Mouse (Mus musculus): Measurements from ENCODE around the gene Gm40193.
A peak's percentile ranks its signal among the peaks of the same experiment; 100 is the strongest.
"Not testable (repeated sequence)": the region's sequence is repeated elsewhere in the genome, so short reads cannot be mapped to it uniquely, and the experiment has no call there.

The Gm40193 gene

DNA sequence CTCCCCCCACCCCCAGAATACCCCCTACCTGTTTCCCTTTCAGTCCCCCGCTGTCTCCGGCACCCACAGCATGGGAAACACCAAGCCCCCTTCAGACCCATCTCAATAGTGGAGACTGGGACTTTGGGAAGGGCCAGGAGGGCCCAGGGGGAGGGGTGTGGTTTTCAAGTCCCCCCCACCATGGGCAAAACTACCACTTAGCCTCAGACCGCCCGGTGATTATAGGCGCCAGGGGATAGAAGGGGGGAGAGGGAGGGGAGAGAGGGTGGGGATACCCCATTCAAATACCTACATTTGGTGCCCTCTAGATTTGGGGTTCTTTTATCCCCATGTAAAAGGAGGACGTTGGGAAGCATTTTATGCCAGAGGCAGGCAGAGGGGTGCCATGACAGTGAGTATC, at the start of gene Gm40193:
Gene Gm40193 (minus strand): TSS at position 101 of the 400 bp plus-strand sequence.
- DNase-seq: no peak

DNA sequence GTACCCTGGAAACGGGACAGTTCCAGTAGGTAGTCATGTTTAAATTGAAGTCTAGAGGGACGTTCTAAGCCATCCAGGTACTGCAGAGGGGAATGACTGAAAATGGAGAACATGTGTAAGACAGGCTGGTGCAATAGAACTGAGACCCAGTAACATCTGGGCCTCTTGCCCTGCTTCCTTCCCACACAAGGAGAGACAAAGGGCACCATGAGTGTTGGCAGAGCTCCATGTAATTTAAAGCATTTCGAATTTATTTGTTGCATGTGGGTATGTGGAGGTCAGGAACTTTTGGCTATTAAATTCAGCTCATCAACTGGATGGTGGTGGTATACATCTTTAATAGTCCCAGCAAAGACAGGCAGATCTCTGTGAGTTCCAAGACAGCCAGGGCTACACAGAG, 49.5 kb upstream of the Gm40193 start:
- DNase-seq: no peak

- DNase-seq: no peak
Measured at GRCm38 (mm10) chr11:70580921-70581320, 48.2 kb upstream of the Gm40193 start.

GRCm38 (mm10) chr11:70580358-70580720, 47.6 kb upstream of the Gm40193 start:
- no peak for DNase-seq

DNA sequence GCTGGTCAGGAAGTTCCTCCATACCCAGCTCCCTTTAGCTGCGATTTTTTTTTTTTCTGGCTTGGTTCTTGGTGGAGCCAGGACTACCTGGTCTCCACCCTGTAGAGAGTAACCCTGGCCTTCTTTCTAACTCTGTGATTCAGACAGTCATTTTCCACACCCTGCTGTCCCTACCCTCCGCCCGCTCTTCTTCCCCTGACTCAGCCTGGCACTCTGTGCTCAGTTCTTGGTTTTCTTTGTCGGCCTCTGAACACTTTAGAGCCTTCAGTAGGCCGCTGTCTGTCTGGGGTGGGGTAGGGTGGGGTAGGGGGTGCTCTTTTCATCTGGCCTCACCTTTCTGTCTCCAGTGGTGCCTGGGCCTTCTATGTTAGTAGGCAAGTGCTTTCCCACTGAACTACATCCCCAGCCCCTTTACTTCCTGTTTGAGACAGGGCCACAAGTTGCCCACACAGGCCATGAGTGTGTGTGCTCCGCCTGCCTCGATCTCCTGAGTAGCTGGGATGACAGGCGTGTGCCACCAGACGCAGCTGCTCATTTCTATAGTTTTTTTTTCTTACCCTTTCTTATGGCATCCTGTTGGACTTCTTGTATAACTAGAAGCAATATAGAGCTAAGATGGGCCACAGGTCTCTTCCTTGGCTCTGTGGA, 47.1 kb upstream of the Gm40193 start:
- no peak for DNase-seq

- no peak for DNase-seq
Measured at GRCm38 (mm10) chr11:70578962-70579361, 46.2 kb upstream of the Gm40193 start.

DNA sequence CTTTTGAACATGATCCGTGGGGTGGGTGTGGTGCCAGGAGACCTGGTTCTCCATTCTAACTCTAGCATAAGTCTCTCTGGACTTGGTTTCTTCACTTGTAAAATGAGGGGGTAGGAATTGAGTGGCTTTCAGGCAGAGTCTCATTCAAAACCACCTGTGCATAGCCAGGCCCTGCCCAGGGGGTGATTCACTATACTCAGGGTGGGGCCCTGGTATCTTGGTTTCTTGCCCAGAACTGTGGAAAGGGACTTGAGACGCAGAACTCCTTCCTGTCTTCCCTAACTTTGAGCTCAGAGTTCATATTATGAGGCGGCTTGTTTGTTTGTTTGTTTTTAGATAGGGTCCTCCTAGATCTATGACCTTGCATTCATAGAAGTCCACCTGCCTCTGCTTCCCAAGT, 44.5 kb upstream of the Gm40193 start:
- no peak for DNase-seq

DNA sequence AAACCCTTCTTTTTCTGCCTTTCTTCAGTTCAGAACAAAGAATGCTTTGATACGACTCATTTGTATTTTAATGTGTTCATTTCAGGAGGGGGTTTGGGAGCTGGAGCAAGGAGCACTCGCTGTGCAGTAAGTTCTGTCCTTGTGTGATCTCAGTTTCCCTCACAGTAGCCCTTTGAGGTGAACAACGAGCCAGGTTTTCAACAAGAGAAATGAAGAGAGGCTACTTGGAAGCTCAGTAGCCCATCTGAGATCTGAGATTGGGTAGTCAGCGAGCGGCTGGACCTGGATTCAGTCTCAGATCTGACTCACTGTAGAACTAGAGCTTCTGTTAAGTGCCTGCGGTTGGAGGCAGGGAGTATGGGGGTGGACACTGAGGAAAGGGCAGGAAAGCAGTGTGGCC, 41.1 kb upstream of the Gm40193 start:
- DNase-seq: no peak

DNA sequence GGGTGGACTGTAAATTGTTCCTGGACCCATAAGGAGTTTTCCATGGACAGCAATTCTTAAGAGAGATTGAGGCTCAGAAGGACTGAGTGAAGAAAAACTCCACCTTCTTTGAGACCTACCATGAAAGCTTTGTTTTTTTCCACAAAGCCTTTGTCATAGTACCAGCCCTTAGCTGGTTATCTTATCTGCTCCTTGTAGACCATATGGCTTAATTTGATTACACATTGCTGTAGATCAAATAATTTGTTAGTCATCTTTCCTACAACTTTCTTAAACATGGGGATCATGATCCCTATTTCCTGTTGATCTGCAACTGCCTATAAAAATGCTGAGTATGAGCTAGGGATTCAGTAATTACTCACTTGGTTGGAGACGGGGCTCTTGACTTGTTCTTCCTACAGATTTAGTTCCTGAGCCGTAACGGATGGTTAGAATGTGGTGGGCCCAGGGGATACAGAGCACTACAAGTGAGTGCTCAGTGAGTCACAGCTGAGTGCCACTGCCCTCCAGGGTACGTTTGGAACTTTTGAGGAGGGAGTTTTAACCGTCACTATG, 39.7 kb upstream of the Gm40193 start:
- no peak for DNase-seq

DNA sequence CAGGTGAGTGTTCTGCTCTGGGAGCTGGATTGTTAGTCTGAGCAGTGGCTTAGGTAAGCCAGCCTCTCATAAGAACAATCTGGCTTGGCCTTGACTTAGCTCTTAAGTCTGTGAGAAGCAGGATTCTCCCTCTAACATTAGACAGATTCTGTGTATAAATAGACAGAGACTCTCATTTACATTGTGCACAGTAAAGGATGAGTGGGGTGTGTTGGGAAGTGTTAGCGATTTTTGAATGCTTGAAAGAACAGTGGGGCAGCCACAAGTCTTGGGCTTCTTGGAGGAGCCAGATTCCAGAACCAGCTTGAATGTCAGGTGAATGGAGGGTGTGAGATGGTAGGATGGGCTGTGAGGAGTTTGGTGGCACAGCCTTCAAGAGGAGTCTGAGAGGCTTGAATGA, 38.9 kb upstream of the Gm40193 start:
- no peak for DNase-seq

GRCm38 (mm10) chr11:70570614-70571013, 37.9 kb upstream of the Gm40193 start:
- DNase-seq: not testable (repeated sequence)

DNA sequence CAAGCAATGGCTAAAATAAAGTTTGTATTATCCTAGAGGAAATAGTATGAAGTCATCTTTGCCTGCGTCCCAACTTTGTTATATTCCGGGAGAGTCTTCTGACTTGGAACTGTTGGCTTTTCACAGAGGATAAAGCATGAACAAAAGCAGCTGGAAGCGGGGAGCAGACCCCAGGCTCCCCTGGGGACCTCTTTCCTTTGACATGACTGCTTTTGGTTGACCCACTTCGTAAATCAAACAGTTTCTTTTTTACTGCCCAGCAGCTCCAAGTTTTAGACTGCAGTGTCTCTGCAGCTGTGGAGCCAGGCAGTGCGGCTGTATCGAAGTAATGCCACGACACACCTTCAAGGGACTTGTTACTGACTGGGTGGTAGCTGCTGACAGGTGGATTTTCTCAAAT, 33.8 kb upstream of the Gm40193 start:
- peak; percentile 36 to 61 for DNase-seq

DNA sequence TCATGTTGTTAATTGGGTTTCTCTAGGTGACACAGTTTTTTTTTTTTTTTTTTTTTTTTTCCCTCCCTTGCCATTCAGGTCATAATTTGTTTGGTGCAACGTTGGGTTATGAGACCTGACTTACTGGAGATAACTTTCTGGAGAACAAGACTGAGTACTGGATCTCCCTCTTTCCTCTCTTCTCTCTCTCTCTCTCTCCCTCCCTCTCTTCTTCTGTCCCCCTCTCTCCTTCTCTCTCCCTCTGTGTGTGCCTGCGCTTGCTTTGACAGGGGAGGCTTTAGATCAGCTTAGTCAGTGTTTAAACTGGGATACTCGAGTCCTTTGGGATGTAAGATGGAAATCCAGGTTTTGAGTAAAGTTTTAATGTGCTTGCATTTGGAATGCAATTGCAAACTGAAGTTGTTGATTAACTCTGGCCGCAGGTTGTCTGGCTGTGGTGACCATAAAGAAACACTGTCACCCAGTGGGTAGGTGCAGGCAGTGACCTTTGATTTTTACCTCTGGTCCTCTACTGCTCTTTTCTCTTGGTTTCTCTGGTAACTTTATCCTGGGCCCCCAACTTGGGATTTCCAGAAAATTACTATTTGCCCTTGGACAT, 31.6 kb upstream of the Gm40193 start:
- peak; percentile 24 to 41 for DNase-seq

DNA sequence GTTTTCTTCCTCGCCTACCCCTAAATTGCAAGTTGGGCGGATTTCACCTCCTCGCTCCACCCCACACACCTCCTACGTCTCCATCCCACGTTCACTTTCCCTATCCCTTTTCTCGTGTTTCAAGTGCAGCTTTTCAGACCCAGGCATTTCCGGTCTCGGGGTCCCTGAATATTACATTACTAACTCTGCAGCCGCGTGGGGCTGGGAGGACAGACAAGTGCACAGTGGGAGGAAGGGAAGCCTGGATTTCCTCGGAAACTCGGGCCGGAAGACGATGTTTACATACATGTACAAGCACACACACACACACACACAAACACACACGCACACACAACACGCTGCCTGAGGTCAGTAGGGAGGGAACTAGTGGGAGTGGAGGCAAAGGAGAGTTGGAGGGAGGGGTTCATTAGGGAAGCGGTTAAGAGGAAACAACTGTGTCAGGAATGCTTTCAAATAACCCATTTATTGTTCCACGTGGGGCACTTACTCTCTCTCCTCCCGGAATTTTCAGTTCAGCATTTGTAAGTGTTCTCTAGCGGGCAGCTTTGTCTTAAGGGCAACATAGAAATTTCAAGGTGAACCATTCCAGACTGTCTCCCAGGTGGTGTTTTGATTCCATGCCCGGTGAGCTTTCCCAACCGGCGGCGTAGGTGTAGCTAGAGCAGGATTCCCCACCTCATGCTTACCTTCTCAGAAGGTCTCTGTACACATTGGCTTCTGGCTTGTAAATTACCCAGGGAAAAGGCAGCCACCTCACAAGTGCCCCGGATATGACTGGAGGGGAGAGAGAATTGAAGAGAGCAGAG, 30.9 kb upstream of the Gm40193 start:
- DNase-seq: peak; percentile 64 to 72

GRCm38 (mm10) chr11:70562995-70563469, 30.3 kb upstream of the Gm40193 start:
- no peak for DNase-seq

- DNase-seq: peak; percentile 89 to 94
Measured at GRCm38 (mm10) chr11:70562287-70562994, 29.7 kb upstream of the Gm40193 start, which contains the start of gene Mink1. TSS of gene Mink1 (plus strand) at chr11:70562881.

- DNase-seq: no peak
Measured at GRCm38 (mm10) chr11:70561937-70562286, 29.2 kb upstream of the Gm40193 start.

DNA sequence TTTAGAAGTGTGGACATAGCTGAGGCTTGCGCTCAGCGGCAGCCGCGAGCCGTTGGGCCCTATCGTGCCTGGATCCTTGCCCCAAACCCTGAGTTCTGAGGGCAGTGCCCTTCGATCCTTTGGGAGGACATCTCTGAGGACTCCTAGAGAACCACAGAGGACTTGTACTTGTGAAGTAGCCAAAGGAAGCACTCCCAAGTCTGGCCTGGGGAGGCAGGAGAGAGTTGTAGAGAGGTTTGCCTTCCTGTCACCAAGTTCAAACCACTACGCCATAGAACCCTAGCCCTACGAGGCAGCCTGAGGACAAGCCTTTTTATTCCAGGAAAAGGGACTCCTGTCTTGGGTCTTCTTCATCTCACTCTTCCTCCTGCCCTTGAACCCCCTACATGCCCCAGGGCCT, 24.8 kb upstream of the Gm40193 start:
- DNase-seq: no peak

GRCm38 (mm10) chr11:70553940-70554339, 21.2 kb upstream of the Gm40193 start:
- no peak for DNase-seq

GRCm38 (mm10) chr11:70551526-70551925, 18.8 kb upstream of the Gm40193 start:
- no peak for DNase-seq

DNA sequence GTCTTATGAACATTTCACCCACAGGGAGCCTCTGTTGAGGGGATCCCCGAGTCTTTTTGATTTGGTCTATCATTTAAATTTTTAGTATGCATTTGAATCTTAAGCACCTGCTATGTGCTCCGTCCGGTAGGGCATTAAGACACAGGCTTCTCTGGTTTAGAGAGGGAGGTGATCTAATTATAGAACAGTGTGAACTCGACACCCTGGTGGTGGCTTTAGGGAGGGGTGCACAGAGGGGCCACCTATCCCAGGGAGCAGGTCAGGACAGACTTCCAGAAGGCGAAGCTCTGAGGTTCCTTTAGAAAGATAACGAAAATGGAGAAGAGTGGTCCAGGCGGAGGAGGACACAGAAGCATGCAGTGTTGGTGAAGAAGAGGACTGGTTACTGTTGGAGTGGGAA, 11.8 kb upstream of the Gm40193 start:
- no peak for DNase-seq

DNA sequence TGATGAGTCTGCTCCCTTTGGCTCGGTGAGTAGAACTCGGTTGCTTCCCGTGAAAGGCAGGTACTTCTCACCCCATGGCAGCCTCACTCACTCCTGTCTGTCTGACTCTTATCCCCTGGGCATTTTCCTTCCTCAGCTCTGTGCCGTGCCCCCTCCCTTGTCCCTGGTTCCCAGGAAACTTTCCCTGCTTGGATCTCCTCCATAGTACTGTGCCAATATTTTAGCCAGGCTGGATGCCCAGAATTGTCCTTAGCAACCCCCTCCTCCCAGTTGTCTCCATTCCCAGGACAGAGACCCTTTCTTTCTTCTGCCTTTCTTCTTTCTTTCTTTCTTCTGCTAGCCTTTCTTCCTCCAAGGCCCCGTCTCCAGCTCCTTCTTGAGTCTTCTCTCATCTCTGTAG, 8.7 kb upstream of the Gm40193 start:
- DNase-seq: no peak

- no peak for DNase-seq
Measured at GRCm38 (mm10) chr11:70540928-70541327, 8.2 kb upstream of the Gm40193 start.

All from kidney, postnatal 4 days (tissue).